Mouse (Mus musculus): ENCODE results near the gene Tmod3. TPM values are rescaled to one million over a fixed set of nuclear protein-coding genes. Genes with fewer than 3 reads are reported as not detected.

The Tmod3 gene
- polyA plus RNA-seq, 1 experiment: 69.3 TPM

DNA sequence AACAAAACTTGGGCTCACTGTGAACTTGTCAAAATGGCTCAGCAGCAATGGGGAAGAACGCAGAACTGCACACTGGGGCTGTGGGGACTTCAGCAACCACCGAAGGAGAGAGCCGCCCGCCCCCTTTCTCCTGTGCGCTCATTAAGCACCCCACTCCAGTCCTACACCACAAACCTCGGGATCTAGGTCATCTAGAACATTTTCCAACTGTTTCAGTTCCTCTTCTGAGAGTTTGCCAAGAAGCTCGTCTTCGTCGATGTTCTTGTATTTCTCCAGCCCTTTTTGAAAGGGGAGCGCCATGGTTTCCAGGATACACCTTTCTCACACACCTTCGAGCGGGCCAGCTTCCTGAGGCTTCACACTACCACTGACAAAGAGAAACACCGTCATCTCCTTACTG, 37.6 kb upstream of the Tmod3 start:
- H3K4me1 ChIP-seq (ENCODE audit: control insufficient read depth, insufficient read depth, low read length): no peaks in the 10 kb centered on the region

DNA sequence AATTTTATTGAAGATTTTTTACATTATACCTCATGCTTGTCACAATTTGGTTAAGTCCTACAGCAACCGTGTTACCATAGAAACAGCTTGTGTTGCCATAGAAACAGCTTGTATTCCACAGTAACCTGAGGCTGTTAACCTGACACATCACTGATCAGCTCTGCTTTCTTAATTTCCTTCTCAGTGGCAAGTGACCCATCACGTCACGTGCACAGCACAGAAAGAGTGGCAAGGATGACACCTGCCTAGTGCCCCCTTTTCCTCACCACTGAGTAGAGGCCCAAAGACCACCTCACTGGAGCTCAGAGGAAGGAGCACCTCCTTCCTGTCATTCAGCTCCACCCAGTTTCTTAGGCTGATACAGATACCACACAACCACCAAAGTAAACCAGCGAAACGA, 34.0 kb upstream of the Tmod3 start:
- Histone ChIP-seq H3K4me1 (ENCODE audit: control insufficient read depth, insufficient read depth, low read length) (no peaks in the 10 kb centered on the region), H3K9me3 (replicated peaks; ENCODE audit: control insufficient read depth, insufficient read depth, low read length, poor library complexity, severe bottlenecking) (no peaks in the 10 kb centered on the region), H3K27ac (ENCODE audit: insufficient read depth, low read length) (no peak overlapping the region), H3K9ac (ENCODE audit: low read depth, poor library complexity, severe bottlenecking) (no peak overlapping the region), H3K27me3 (ENCODE audit: control insufficient read depth, insufficient read depth, low read length, poor library complexity, severe bottlenecking) (no peaks in the 10 kb centered on the region), H3K36me3 (ENCODE audit: control insufficient read depth, insufficient read depth, low read length, poor library complexity, severe bottlenecking) (no peaks in the 10 kb centered on the region), H3K4me3 (ENCODE audit: low read depth, low read length) (no peak overlapping the region)
- TF ChIP-seq POLR2A (IDR thresholded peaks at IDR 0.05; ENCODE audit: insufficient read depth, low read length): no peak
- TF ChIP-seq CTCF (IDR thresholded peaks at IDR 0.05; ENCODE audit: low read depth, low read length): no peak
- no peak for TF ChIP-seq EP300 (IDR thresholded peaks at IDR 0.05; ENCODE audit: insufficient read depth, low read depth, low read length)

More for the DNA sequence above, 37.6 kb upstream of the Tmod3 start:
- H3K27me3 ChIP-seq (ENCODE audit: control insufficient read depth, insufficient read depth, low read length, poor library complexity, severe bottlenecking): no peaks in the 10 kb centered on the region
- H3K9ac ChIP-seq (ENCODE audit: low read depth, poor library complexity, severe bottlenecking): no peak overlapping the region
- TF ChIP-seq CTCF (IDR thresholded peaks at IDR 0.05; ENCODE audit: low read depth, low read length) (no peak), POLR2A (IDR thresholded peaks at IDR 0.05; ENCODE audit: insufficient read depth, low read length) (no peak), EP300 (IDR thresholded peaks at IDR 0.05; ENCODE audit: insufficient read depth, low read depth, low read length) (no peak)
- no peaks in the 10 kb centered on the region for H3K9me3 ChIP-seq (replicated peaks; ENCODE audit: control insufficient read depth, insufficient read depth, low read length, poor library complexity, severe bottlenecking)
- no peak overlapping the region for H3K4me3 ChIP-seq (ENCODE audit: low read depth, low read length)
- no peak overlapping the region for H3K27ac ChIP-seq (ENCODE audit: insufficient read depth, low read length)
- H3K36me3 ChIP-seq (ENCODE audit: control insufficient read depth, insufficient read depth, low read length, poor library complexity, severe bottlenecking): no peaks in the 10 kb centered on the region

DNA sequence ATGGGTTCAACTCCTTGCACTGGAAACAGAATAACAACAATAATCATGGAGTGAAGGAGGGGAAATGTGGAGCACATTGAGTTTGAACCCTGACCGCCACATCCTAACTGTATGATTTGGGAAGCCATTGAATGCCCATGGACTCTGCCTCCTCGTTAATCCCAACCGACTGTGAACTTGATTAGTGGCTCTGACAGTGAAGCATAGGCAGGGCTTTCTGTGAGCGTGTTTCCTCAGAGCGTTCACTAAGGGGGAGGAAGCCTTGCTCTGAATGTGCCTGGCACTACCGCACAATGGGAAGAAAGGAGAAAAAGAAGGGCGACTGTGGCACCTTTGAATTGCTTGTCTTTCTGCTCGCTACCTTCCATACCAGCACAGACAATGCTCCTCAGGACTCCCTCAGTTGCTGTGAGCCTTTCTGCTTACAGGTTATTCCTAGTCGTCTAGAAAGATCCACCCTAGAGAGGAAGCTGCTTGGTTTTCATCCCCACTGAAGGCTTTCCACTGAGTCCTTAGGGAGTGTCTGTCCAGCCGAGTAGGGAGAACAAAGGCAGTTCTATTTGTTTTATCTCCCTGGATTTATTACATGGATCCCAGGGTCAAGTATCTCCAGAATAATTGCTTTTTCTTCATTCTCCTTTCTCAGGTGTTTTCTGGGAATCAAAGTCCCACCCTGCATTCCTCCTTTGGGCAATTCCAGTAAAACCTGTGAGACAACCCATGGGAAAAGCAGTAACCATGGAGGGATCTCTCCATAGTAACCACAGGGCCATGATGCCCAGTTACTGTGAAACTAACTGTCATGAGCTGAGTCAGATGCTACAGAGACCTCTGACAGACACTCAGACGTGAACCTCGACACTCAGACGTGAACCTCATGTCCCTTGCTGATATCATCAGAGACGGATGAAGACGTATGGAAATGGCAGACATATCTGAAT, 30.7 kb upstream of the Tmod3 start:
- Histone ChIP-seq H3K27me3 (ENCODE audit: control insufficient read depth, insufficient read depth, low read length, poor library complexity, severe bottlenecking) (no peaks in the 10 kb centered on the region), H3K9me3 (replicated peaks; ENCODE audit: control insufficient read depth, insufficient read depth, low read length, poor library complexity, severe bottlenecking) (no peaks in the 10 kb centered on the region), H3K9ac (ENCODE audit: low read depth, poor library complexity, severe bottlenecking) (no peak overlapping the region), H3K27ac (ENCODE audit: insufficient read depth, low read length) (no peak overlapping the region), H3K4me1 (ENCODE audit: control insufficient read depth, insufficient read depth, low read length) (no peaks in the 10 kb centered on the region), H3K36me3 (ENCODE audit: control insufficient read depth, insufficient read depth, low read length, poor library complexity, severe bottlenecking) (no peaks in the 10 kb centered on the region), H3K4me3 (ENCODE audit: low read depth, low read length) (no peak overlapping the region)
- TF ChIP-seq POLR2A (IDR thresholded peaks at IDR 0.05; ENCODE audit: insufficient read depth, low read length) (no peak), CTCF (IDR thresholded peaks at IDR 0.05; ENCODE audit: low read depth, low read length) (no peak), EP300 (IDR thresholded peaks at IDR 0.05; ENCODE audit: insufficient read depth, low read depth, low read length) (no peak)

DNA sequence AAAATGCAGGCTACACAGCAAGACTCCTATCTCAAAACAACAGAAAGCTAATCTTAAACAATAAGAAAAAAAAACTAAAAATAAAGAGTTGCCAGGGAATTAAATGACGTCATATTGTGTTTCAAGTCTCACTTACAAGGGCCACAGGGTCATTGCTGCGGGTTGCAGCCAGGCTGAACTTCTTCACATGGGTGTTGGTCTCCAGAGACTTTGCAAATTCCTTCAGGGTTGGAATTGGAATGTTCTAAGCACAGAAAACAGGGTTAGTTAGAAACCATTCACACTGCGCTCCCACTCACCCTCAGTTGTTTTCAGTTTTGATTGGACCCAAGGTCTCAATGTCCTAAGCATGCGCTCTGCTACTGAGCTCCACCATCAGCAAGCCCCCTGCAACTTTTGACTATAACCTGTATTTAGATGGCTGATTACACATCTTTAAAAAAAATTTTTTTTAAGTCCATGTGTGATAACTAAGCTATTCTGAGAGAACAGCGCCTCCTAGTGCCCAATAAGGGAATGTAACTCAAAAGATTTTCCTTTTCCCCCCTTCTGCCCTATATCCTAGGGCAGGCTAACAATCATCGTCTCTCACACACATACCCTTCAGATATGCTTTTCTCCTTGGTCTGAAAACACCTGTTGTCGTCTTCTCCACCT, 22.4 kb upstream of the Tmod3 start:
- H3K27ac ChIP-seq (ENCODE audit: insufficient read depth, low read length): no peak overlapping the region
- H3K9me3 ChIP-seq (replicated peaks; ENCODE audit: control insufficient read depth, insufficient read depth, low read length, poor library complexity, severe bottlenecking): no peaks in the 10 kb centered on the region
- H3K27me3 ChIP-seq (ENCODE audit: control insufficient read depth, insufficient read depth, low read length, poor library complexity, severe bottlenecking): no peaks in the 10 kb centered on the region
- H3K9ac ChIP-seq (ENCODE audit: low read depth, poor library complexity, severe bottlenecking): no peak overlapping the region
- no peak overlapping the region for H3K4me3 ChIP-seq (ENCODE audit: low read depth, low read length)
- TF ChIP-seq CTCF (IDR thresholded peaks at IDR 0.05; ENCODE audit: low read depth, low read length) (no peak), EP300 (IDR thresholded peaks at IDR 0.05; ENCODE audit: insufficient read depth, low read depth, low read length) (no peak), POLR2A (IDR thresholded peaks at IDR 0.05; ENCODE audit: insufficient read depth, low read length) (no peak)
- H3K4me1 ChIP-seq (ENCODE audit: control insufficient read depth, insufficient read depth, low read length): no peaks in the 10 kb centered on the region
- no peaks in the 10 kb centered on the region for H3K36me3 ChIP-seq (ENCODE audit: control insufficient read depth, insufficient read depth, low read length, poor library complexity, severe bottlenecking)

DNA sequence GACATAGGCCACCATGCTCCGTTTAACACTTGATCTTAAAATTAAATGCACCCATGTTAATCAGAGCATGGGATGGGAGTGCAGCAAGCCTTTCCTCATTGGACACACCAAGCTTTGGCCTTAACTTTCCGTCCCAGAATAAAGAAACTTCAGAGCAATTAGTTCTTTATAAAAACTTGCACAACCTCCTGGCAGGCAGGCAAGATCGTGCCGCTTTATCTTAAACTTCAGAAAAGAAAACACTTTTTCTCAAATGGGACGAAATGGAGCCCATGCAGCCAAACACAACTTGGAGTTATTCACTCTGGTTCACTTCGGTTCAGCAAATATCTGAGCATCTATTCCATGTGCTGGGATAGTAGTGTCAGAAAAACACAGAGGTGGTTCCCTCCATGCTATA, 19.9 kb upstream of the Tmod3 start:
- Histone ChIP-seq H3K36me3 (ENCODE audit: control insufficient read depth, insufficient read depth, low read length, poor library complexity, severe bottlenecking) (no peaks in the 10 kb centered on the region), H3K9me3 (replicated peaks; ENCODE audit: control insufficient read depth, insufficient read depth, low read length, poor library complexity, severe bottlenecking) (no peaks in the 10 kb centered on the region), H3K4me3 (ENCODE audit: low read depth, low read length) (no peak overlapping the region)

More for the DNA sequence above, 19.9 kb upstream of the Tmod3 start:
- no peak overlapping the region for H3K27ac ChIP-seq (ENCODE audit: insufficient read depth, low read length)
- H3K9ac ChIP-seq (ENCODE audit: low read depth, poor library complexity, severe bottlenecking): no peak overlapping the region
- no peaks in the 10 kb centered on the region for H3K4me1 ChIP-seq (ENCODE audit: control insufficient read depth, insufficient read depth, low read length)
- no peaks in the 10 kb centered on the region for H3K27me3 ChIP-seq (ENCODE audit: control insufficient read depth, insufficient read depth, low read length, poor library complexity, severe bottlenecking)
- TF ChIP-seq CTCF (IDR thresholded peaks at IDR 0.05; ENCODE audit: low read depth, low read length) (no peak), POLR2A (IDR thresholded peaks at IDR 0.05; ENCODE audit: insufficient read depth, low read length) (no peak), EP300 (IDR thresholded peaks at IDR 0.05; ENCODE audit: insufficient read depth, low read depth, low read length) (no peak)
